In genomic region chr7:116298389-116298788, GRCm38 (mm10) we compare ENCODE assay signal across 14 mouse cellular contexts. TPM values are rescaled to one million over a fixed set of nuclear protein-coding genes. Genes with fewer than 3 reads are reported as not detected.
DNase-seq lines count a peak whose midpoint lies in the region; ATAC-seq and TF ChIP-seq lines count a peak whose summit lies in the region.
"Had no signal": no experiment of that assay in that cellular context is flagged by ENCODE, and none has a peak within 500 bp of the region (broad histone marks: within the 10 kb centered on the region; RNA-seq: fewer than 3 reads in every experiment).

No protein-coding gene starts in this region.

- DNase-seq in cerebellum, postnatal 10 days = peak; percentile 84 to 91
- DNase-seq in cerebellum, adult 18-20 months = no peak
- DNase-seq in kidney, adult 2 months = peak; percentile 89
- DNase-seq in forebrain, embryonic 11.5 days (ENCODE audit: low spot score) = no peak
- DNase-seq in kidney, adult 9 months = peak; percentile 81
- no peak for DNase-seq in urinary bladder, postnatal 25 days (ENCODE audit: low spot score)
- no peak for DNase-seq in gastrocnemius, postnatal 14 days
- DNase-seq: adrenal gland, postnatal 10 days; heart, postnatal 14 days had no signal

- WGBS in kidney, adult 2 months = 49% methylated on average over 10 of the region's 10 CpGs
- WGBS in kidney, embryonic 15.5 days = 78% methylated on average over 10 of the region's 10 CpGs
- 80% methylated on average over 10 of the region's 10 CpGs for WGBS in forebrain, embryonic 11.5 days

- H3K4me2 ChIP-seq in kidney, embryonic 15.5 days = no peak overlapping the region
- no peak overlapping the region for H3K4me2 ChIP-seq in forebrain, embryonic 11.5 days (ENCODE audit: low read depth, low read length, severe bottlenecking)
- H3K4me2 ChIP-seq: liver, embryonic 12.5 days had no signal

- peaks cover 38% of the 10 kb centered on the region for H3K4me1 ChIP-seq in kidney, adult 2 months (ENCODE audit: control insufficient read depth, insufficient read depth, low read length)
- peaks cover 10% of the 10 kb centered on the region for H3K4me1 ChIP-seq in kidney, embryonic 15.5 days
- H3K4me1 ChIP-seq in forebrain, embryonic 11.5 days (replicated peaks; ENCODE audit: control insufficient read depth, insufficient read depth, low read length) = no peaks in the 10 kb centered on the region

- H3K4me3 ChIP-seq in kidney, adult 2 months (ENCODE audit: insufficient read depth, low read depth, low read length) = no peak overlapping the region
- H3K4me3 ChIP-seq in kidney, embryonic 15.5 days (replicated peaks) = no peak overlapping the region
- no peak overlapping the region for H3K4me3 ChIP-seq in forebrain, embryonic 11.5 days (ENCODE audit: low read depth, low read length)
- H3K4me3 ChIP-seq: layer of hippocampus, adult 2 months; liver, embryonic 12.5 days had no signal

- TF ChIP-seq POLR2A in kidney, adult 2 months (IDR thresholded peaks at IDR 0.05; ENCODE audit: low read depth, low read length) = no peak

- H3K9ac ChIP-seq in kidney, embryonic 15.5 days = no peak overlapping the region
- peak overlapping the region; percentile 8; the same call in 1 of the 2 replicates for H3K9ac ChIP-seq in forebrain, embryonic 11.5 days (ENCODE audit: low read length)
- H3K9ac ChIP-seq: liver, embryonic 12.5 days had no signal

- intact Hi-C loops in gastrocnemius, postnatal 14 days (cut with DNase I; ENCODE audit: low total_unique reads) = no loop called here

- no peak for ATAC-seq in kidney, embryonic 15.5 days (replicated peaks; ENCODE audit: low FRiP score)
- ATAC-seq in forebrain, embryonic 11.5 days (replicated peaks; ENCODE audit: low FRiP score) = no peak
- ATAC-seq: hindbrain, embryonic 16.5 days; liver, embryonic 12.5 days had no signal

- H3K27ac ChIP-seq in kidney, adult 2 months (ENCODE audit: insufficient read depth, low read depth, low read length) = peak overlapping the region; percentile 32; the same call in 1 of the 2 replicates
- no peak overlapping the region for H3K27ac ChIP-seq in kidney, embryonic 15.5 days
- no peak overlapping the region for H3K27ac ChIP-seq in forebrain, embryonic 11.5 days (ENCODE audit: low read depth, low read length)
- H3K27ac ChIP-seq: layer of hippocampus, adult 2 months; liver, embryonic 12.5 days had no signal

- no peaks in the 10 kb centered on the region for H3K36me3 ChIP-seq in kidney, adult 2 months (ENCODE audit: control insufficient read depth, insufficient read depth, low read length)
- H3K36me3 ChIP-seq in kidney, embryonic 15.5 days = no peaks in the 10 kb centered on the region
- H3K36me3 ChIP-seq in forebrain, embryonic 11.5 days (ENCODE audit: control insufficient read depth, insufficient read depth, low read length) = no peaks in the 10 kb centered on the region
- H3K36me3 ChIP-seq: liver, embryonic 12.5 days had no signal

- no peaks in the 10 kb centered on the region for H3K27me3 ChIP-seq in kidney, adult 2 months (replicated peaks; ENCODE audit: control insufficient read depth, insufficient read depth, low read length)
- no peaks in the 10 kb centered on the region for H3K27me3 ChIP-seq in kidney, embryonic 15.5 days
- H3K27me3 ChIP-seq in forebrain, embryonic 11.5 days (ENCODE audit: control insufficient read depth, insufficient read depth, low read length) = no peaks in the 10 kb centered on the region
- H3K27me3 ChIP-seq: liver, embryonic 12.5 days had no signal

- TF ChIP-seq CTCF in kidney, adult 2 months (conservative IDR thresholded peaks at IDR 0.05; ENCODE audit: insufficient read depth, insufficient read length, low read depth, low read length) = no peak

- no peaks in the 10 kb centered on the region for H3K9me3 ChIP-seq in kidney, embryonic 15.5 days (replicated peaks)
- no peaks in the 10 kb centered on the region for H3K9me3 ChIP-seq in forebrain, embryonic 11.5 days (ENCODE audit: control insufficient read depth, low read length)
- H3K9me3 ChIP-seq: liver, embryonic 12.5 days had no signal

RNA-seq across cellular contexts. Expression of gene Plekha7, which starts 9.8 kb away (rescaled TPM):
- polyA plus RNA-seq in kidney, adult 2 months (2012; rRNA removed) = 29.5 and 33.6 TPM in 2 replicates
- polyA plus RNA-seq in kidney, embryonic 15.5 days (2015; fragmentation: Nextera tagmentation; extraction: Ambion mirVana) = 14.1 and 14.4 TPM in 2 replicates
- polyA plus RNA-seq in forebrain, embryonic 11.5 days (2014; fragmentation: Nextera tagmentation; extraction: Ambion mirVana) = 16.1 and 17.9 TPM in 2 replicates
- 1 to 10 TPM in 1 of 2 experiments, under 1 TPM in 1; 0.95 to 2.3 TPM for total RNA-seq in gastrocnemius, postnatal 14 days (2021)
- total RNA-seq: granulocyte monocyte progenitor cell, adult 5-6 weeks had no signal

RNA-seq across cellular contexts. Expression of gene Rps13, which starts 35.6 kb away (rescaled TPM):
- polyA plus RNA-seq in kidney, adult 2 months (2012; rRNA removed) = 145 and 243 TPM in 2 replicates
- 840 and 852 TPM in 2 replicates for polyA plus RNA-seq in kidney, embryonic 15.5 days (2015; fragmentation: Nextera tagmentation; extraction: Ambion mirVana)
- 691 and 697 TPM in 2 replicates for polyA plus RNA-seq in forebrain, embryonic 11.5 days (2014; fragmentation: Nextera tagmentation; extraction: Ambion mirVana)
- total RNA-seq in gastrocnemius, postnatal 14 days (2021) = 100 to 1,000 TPM; 287 to 309 TPM

Comparison
In these comparisons a context has a peak if more than half of its experiments do, and no peak if none do; other contexts are left out.
1. DNase-seq: peak in cerebellum, postnatal 10 days (2 of 2), kidney, adult 2 months (single experiment) and kidney, adult 9 months (single experiment); none in cerebellum, adult 18-20 months (0 of 2), forebrain, embryonic 11.5 days (single experiment), urinary bladder, postnatal 25 days (single experiment) and gastrocnemius, postnatal 14 days (single experiment).